Mouse (Mus musculus): Measurements from ENCODE around the gene Lrrc4c. TPM values are rescaled to one million over a fixed set of nuclear protein-coding genes. Genes with fewer than 3 reads are reported as not detected.

The Lrrc4c gene
- polyA plus RNA-seq, 1 experiment from 2014 or later = 7.6 TPM

- no peak overlapping the region for H3K9ac ChIP-seq (replicated peaks; ENCODE audit: low read depth, low read length)
- no peaks in the 10 kb centered on the region for H3K4me1 ChIP-seq (ENCODE audit: control insufficient read depth, insufficient read depth, low read length)
- WGBS = 69% methylated on average over 4 of the region's 4 CpGs
- H3K9me3 ChIP-seq (ENCODE audit: control insufficient read depth, low read depth, low read length) = no peaks in the 10 kb centered on the region
- H3K27ac ChIP-seq (ENCODE audit: low read length) = no peak overlapping the region
- no peak overlapping the region for H3K4me3 ChIP-seq (ENCODE audit: low read depth, low read length)
- H3K4me2 ChIP-seq (replicated peaks; ENCODE audit: low read depth, low read length) = no peak overlapping the region
- no peaks in the 10 kb centered on the region for H3K27me3 ChIP-seq (ENCODE audit: control insufficient read depth, insufficient read depth, low read length)
- ATAC-seq (ENCODE audit: insufficient number of reproducible peaks, insufficient read depth, low FRiP score, low read depth) = no peak
- no peaks in the 10 kb centered on the region for H3K36me3 ChIP-seq (ENCODE audit: control insufficient read depth, insufficient read depth, low read length)
These were observed 389.9 kb downstream of the Lrrc4c start for GRCm38 (mm10) chr2:96707772-96708350.

GRCm38 (mm10) chr2:96714561-96714960 is 396.6 kb downstream of the Lrrc4c start:
- Histone ChIP-seq H3K4me2 (replicated peaks; ENCODE audit: low read depth, low read length) (no peak overlapping the region), H3K4me3 (ENCODE audit: low read depth, low read length) (no peak overlapping the region), H3K36me3 (ENCODE audit: control insufficient read depth, insufficient read depth, low read length) (no peaks in the 10 kb centered on the region), H3K9ac (replicated peaks; ENCODE audit: low read depth, low read length) (no peak overlapping the region), H3K27me3 (ENCODE audit: control insufficient read depth, insufficient read depth, low read length) (no peaks in the 10 kb centered on the region), H3K27ac (ENCODE audit: low read length) (no peak overlapping the region), H3K4me1 (ENCODE audit: control insufficient read depth, insufficient read depth, low read length) (no peaks in the 10 kb centered on the region), H3K9me3 (ENCODE audit: control insufficient read depth, low read depth, low read length) (no peaks in the 10 kb centered on the region)
- WGBS = 86% methylated on average over 7 of the region's 7 CpGs
- no peak for ATAC-seq (ENCODE audit: insufficient number of reproducible peaks, insufficient read depth, low FRiP score, low read depth)

DNA sequence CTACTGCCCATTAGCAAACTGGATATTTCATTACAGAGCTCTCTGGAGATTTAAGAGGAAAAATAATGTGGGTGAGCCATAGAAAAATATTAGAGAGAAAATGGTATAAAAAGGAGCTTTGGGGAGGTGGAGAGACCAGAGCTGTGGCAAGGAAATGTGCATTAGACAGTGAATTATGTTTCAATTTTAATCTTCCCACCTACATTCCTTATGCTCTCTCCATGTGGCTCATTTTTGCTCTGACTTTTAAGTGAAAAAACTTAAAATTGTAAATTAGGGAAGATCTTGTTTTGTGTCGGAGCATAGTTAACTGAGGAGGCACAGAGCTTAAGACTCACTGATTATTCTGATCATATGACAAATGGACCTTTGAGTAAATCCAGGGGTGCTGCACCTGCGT is 399.4 kb downstream of the Lrrc4c start:
- Histone ChIP-seq H3K27me3 (ENCODE audit: control insufficient read depth, insufficient read depth, low read length) (no peaks in the 10 kb centered on the region), H3K4me3 (ENCODE audit: low read depth, low read length) (no peak overlapping the region), H3K27ac (ENCODE audit: low read length) (no peak overlapping the region), H3K9ac (replicated peaks; ENCODE audit: low read depth, low read length) (no peak overlapping the region), H3K4me2 (replicated peaks; ENCODE audit: low read depth, low read length) (no peak overlapping the region), H3K36me3 (ENCODE audit: control insufficient read depth, insufficient read depth, low read length) (no peaks in the 10 kb centered on the region), H3K9me3 (ENCODE audit: control insufficient read depth, low read depth, low read length) (no peaks in the 10 kb centered on the region), H3K4me1 (ENCODE audit: control insufficient read depth, insufficient read depth, low read length) (no peaks in the 10 kb centered on the region)
- ATAC-seq (ENCODE audit: insufficient number of reproducible peaks, insufficient read depth, low FRiP score, low read depth) = no peak
- WGBS = 76% methylated on average over 2 of the region's 2 CpGs

GRCm38 (mm10) chr2:96723395-96723794 is 405.4 kb downstream of the Lrrc4c start:
- Histone ChIP-seq H3K27ac (ENCODE audit: low read length) (no peak overlapping the region), H3K9me3 (ENCODE audit: control insufficient read depth, low read depth, low read length) (no peaks in the 10 kb centered on the region), H3K4me3 (ENCODE audit: low read depth, low read length) (no peak overlapping the region), H3K4me1 (ENCODE audit: control insufficient read depth, insufficient read depth, low read length) (no peaks in the 10 kb centered on the region), H3K36me3 (ENCODE audit: control insufficient read depth, insufficient read depth, low read length) (no peaks in the 10 kb centered on the region), H3K4me2 (replicated peaks; ENCODE audit: low read depth, low read length) (no peak overlapping the region), H3K27me3 (ENCODE audit: control insufficient read depth, insufficient read depth, low read length) (no peaks in the 10 kb centered on the region), H3K9ac (replicated peaks; ENCODE audit: low read depth, low read length) (no peak overlapping the region)
- no peak for ATAC-seq (ENCODE audit: insufficient number of reproducible peaks, insufficient read depth, low FRiP score, low read depth)

GRCm38 (mm10) chr2:96736081-96736480 is 418.1 kb downstream of the Lrrc4c start:
- H3K27me3 ChIP-seq (ENCODE audit: control insufficient read depth, insufficient read depth, low read length) = no peaks in the 10 kb centered on the region
- H3K9ac ChIP-seq (replicated peaks; ENCODE audit: low read depth, low read length) = no peak overlapping the region
- no peaks in the 10 kb centered on the region for H3K36me3 ChIP-seq (ENCODE audit: control insufficient read depth, insufficient read depth, low read length)
- no peak overlapping the region for H3K4me2 ChIP-seq (replicated peaks; ENCODE audit: low read depth, low read length)
- no peaks in the 10 kb centered on the region for H3K4me1 ChIP-seq (ENCODE audit: control insufficient read depth, insufficient read depth, low read length)
- H3K27ac ChIP-seq (ENCODE audit: low read length) = no peak overlapping the region
- ATAC-seq (ENCODE audit: insufficient number of reproducible peaks, insufficient read depth, low FRiP score, low read depth) = no peak
- no peaks in the 10 kb centered on the region for H3K9me3 ChIP-seq (ENCODE audit: control insufficient read depth, low read depth, low read length)
- no peak overlapping the region for H3K4me3 ChIP-seq (ENCODE audit: low read depth, low read length)

DNA sequence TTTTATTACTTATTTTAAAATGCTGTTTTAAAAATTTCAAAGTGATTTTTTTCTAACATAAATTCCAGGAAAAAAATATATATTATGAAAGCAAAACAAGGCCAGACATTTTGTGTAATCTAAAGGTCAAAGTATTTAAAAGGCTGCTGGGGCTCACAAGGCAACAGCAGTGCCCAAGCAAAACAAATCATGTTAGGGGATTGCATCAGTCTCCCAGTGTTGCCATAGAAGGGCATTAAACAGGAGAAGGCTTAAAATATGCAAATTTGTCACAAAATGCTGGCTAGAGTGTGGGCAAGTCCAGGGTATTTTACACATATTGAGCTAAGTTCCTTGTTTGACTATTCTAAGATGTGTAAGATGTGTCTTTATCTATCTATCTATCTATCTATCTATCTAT is 437.1 kb downstream of the Lrrc4c start:
- Histone ChIP-seq H3K9me3 (ENCODE audit: control insufficient read depth, low read depth, low read length) (no peaks in the 10 kb centered on the region), H3K9ac (replicated peaks; ENCODE audit: low read depth, low read length) (no peak overlapping the region), H3K4me1 (ENCODE audit: control insufficient read depth, insufficient read depth, low read length) (no peaks in the 10 kb centered on the region), H3K4me2 (replicated peaks; ENCODE audit: low read depth, low read length) (no peak overlapping the region), H3K27me3 (ENCODE audit: control insufficient read depth, insufficient read depth, low read length) (no peaks in the 10 kb centered on the region), H3K4me3 (ENCODE audit: low read depth, low read length) (no peak overlapping the region), H3K27ac (ENCODE audit: low read length) (no peak overlapping the region), H3K36me3 (ENCODE audit: control insufficient read depth, insufficient read depth, low read length) (no peaks in the 10 kb centered on the region)
- no peak for ATAC-seq (ENCODE audit: insufficient number of reproducible peaks, insufficient read depth, low FRiP score, low read depth)

DNA sequence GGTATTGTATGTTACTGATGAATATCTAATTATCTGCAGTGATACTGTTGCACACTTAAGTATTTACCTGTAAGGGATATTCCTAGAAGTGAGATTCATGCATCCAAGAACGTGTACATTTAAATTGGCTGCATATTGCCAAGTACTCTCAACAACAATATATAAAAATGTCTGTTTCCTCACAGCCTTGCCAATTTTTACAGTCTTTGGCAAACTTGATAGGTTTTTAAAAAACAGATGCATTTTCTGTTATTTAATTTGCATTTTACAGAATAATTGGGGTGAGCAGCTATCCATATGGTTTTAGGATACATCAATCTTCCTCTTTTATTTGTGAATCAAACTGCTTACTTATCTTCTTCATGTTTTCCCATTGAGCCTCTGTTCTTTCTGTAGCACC is 439.7 kb downstream of the Lrrc4c start:
- H3K9me3 ChIP-seq (ENCODE audit: control insufficient read depth, low read depth, low read length) = no peaks in the 10 kb centered on the region
- H3K4me2 ChIP-seq (replicated peaks; ENCODE audit: low read depth, low read length) = no peak overlapping the region
- no peaks in the 10 kb centered on the region for H3K36me3 ChIP-seq (ENCODE audit: control insufficient read depth, insufficient read depth, low read length)
- 69% methylated on average over 1 of the region's 1 CpGs for WGBS
- no peak overlapping the region for H3K27ac ChIP-seq (ENCODE audit: low read length)
- no peaks in the 10 kb centered on the region for H3K4me1 ChIP-seq (ENCODE audit: control insufficient read depth, insufficient read depth, low read length)
- ATAC-seq (ENCODE audit: insufficient number of reproducible peaks, insufficient read depth, low FRiP score, low read depth) = no peak
- H3K4me3 ChIP-seq (ENCODE audit: low read depth, low read length) = no peak overlapping the region
- H3K9ac ChIP-seq (replicated peaks; ENCODE audit: low read depth, low read length) = no peak overlapping the region
- H3K27me3 ChIP-seq (ENCODE audit: control insufficient read depth, insufficient read depth, low read length) = no peaks in the 10 kb centered on the region

DNA sequence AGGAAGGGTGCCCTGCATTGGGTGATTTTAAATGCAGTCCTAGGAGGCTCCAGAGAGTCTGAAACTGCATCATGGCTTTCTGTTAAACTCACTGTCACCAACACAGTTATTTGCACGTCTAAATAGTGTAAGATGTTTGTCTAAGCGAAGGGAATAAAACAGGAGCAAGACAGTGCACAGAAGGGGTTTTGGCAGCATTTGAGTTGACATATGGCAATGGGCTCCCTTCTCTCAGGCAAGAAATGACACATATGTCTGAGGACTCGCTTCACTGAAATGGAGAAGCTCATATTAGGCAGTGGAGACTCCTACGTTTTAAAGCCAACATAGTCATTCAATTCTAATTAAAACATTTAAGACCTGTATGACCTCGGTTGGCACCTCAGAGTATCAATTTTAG is 445.6 kb downstream of the Lrrc4c start:
- H3K27ac ChIP-seq (ENCODE audit: low read length) = no peak overlapping the region
- no peak for ATAC-seq (ENCODE audit: insufficient number of reproducible peaks, insufficient read depth, low FRiP score, low read depth)
- no peaks in the 10 kb centered on the region; the same call in 1 of the 2 replicates for H3K4me1 ChIP-seq (ENCODE audit: control insufficient read depth, insufficient read depth, low read length)
- no peaks in the 10 kb centered on the region for H3K9me3 ChIP-seq (ENCODE audit: control insufficient read depth, low read depth, low read length)
- H3K9ac ChIP-seq (replicated peaks; ENCODE audit: low read depth, low read length) = no peak overlapping the region
- H3K4me3 ChIP-seq (ENCODE audit: low read depth, low read length) = no peak overlapping the region
- no peak overlapping the region for H3K4me2 ChIP-seq (replicated peaks; ENCODE audit: low read depth, low read length)
- WGBS = 70% methylated on average over 5 of the region's 5 CpGs
- no peaks in the 10 kb centered on the region for H3K27me3 ChIP-seq (ENCODE audit: control insufficient read depth, insufficient read depth, low read length)
- H3K36me3 ChIP-seq (ENCODE audit: control insufficient read depth, insufficient read depth, low read length) = no peaks in the 10 kb centered on the region

GRCm38 (mm10) chr2:96775376-96775775 is 457.4 kb downstream of the Lrrc4c start:
- no peak overlapping the region for H3K4me2 ChIP-seq (replicated peaks; ENCODE audit: low read depth, low read length)
- H3K9me3 ChIP-seq (ENCODE audit: control insufficient read depth, low read depth, low read length) = no peaks in the 10 kb centered on the region
- no peaks in the 10 kb centered on the region for H3K27me3 ChIP-seq (ENCODE audit: control insufficient read depth, insufficient read depth, low read length)
- no peak for ATAC-seq (ENCODE audit: insufficient number of reproducible peaks, insufficient read depth, low FRiP score, low read depth)
- H3K9ac ChIP-seq (replicated peaks; ENCODE audit: low read depth, low read length) = no peak overlapping the region
- H3K27ac ChIP-seq (ENCODE audit: low read length) = no peak overlapping the region
- H3K36me3 ChIP-seq (ENCODE audit: control insufficient read depth, insufficient read depth, low read length) = no peaks in the 10 kb centered on the region
- no peak overlapping the region for H3K4me3 ChIP-seq (ENCODE audit: low read depth, low read length)
- no peaks in the 10 kb centered on the region for H3K4me1 ChIP-seq (ENCODE audit: control insufficient read depth, insufficient read depth, low read length)

Measured in stomach, embryonic 14.5 days (tissue).